Mouse (Mus musculus): ENCODE data around the gene Zfp429.
A peak's percentile ranks its signal among the peaks of the same experiment; 100 is the strongest.
"Not testable (repeated sequence)": the region's sequence is repeated elsewhere in the genome, so short reads cannot be mapped to it uniquely, and the experiment has no call there.

Gene Zfp429

DNA sequence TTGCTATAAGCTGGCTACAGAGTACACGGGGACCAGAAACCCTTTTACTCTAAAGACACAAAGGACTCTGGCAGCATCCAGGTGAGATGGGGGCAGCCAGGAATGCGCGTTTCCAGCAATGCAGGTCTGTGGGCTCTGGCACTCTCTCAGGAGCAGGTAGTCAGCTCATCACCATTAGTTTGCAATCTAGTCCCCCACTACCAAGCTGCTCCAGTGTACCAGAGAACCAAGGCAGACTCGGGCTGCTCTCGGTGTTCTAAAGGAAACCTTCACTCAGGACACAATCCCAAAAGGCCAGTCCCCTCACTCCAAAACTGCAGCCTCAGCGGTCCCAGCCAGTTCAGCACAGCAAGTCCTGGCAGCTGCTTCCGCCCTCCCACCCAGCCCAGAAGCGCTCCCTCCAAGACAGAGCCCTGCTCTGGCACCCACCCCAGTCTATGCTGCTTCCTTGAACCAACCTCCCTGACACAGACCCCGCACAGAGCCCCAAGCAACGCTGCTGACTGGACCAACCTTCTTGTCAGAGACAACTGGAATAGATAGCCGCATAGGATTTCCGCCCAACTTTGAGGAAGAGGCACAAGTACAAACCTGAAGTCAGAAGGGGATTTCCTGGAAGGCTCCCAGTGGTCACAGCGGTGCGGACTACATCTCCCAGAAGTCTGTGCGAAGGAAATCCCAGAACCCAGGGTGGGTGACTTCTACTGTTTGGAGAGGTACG lies at the start of gene Zfp429:
Gene Zfp429 (minus strand): TSS at position 637 of the 721 bp plus-strand sequence.
- DNase-seq (ENCODE audit: low spot score in 2 of 2) = peak in 1 of 2 experiments; percentile 70

DNA sequence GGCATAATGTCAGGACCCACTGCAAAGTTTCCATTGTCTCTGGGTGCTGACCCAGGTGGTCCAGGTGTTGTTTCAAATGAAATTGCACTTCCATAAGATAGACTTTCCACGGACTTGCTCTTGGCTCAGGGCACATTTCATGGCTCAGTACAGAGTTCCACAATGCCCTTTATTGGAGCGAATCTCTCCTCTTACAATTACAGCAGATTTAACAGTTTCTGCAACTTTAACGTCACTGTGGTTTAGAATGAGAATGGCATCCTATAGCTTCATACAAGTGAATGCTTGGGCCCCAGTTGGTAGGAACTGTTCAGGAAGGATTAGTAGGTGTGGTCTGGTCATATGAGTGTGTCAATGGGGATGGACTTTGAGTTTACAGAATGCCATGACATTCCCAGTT lies 37.5 kb upstream of the Zfp429 start:
- not testable (repeated sequence) for DNase-seq (ENCODE audit: low spot score in 2 of 2)

DNA sequence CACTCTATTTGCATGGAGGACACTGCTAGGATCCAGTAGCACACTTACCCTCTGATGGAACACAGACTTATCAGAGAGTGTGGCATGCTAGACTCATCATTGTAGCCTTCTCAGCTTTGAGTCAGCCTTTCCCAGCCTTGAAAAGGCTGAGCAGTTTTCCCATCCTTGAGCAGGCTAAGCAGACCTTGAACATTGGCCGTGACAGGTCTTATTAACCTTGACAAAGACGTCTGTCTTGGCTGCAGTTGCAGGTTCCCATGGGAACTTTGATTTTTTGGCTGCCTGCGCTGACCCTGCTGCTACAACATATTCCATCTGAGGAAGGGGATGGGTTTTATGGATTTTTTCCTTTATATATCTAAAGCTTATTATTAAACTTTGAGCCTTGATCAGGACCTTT lies 28.5 kb upstream of the Zfp429 start:
- no peak for DNase-seq (ENCODE audit: low spot score in 2 of 2)

DNA sequence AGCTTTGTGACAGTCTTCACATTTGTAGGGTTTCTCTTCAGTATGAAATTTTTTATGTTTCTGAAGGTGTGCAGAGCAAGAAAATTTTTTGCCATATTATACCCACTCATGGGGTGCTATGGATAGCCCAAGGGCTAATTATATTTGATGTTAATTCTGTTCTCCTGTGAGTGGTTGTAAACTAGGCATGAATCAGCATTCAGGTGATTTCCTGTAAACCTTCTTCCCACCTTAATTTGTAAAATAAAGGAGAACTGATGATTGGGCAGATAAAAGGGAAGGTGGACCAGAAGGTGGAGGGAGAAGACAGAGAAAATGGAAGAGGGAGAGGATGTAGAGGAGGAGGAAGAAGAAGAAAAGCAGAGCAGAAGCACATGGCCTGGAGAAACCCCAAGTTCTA lies 26.1 kb upstream of the Zfp429 start:
- DNase-seq (ENCODE audit: low spot score in 2 of 2) = not testable (repeated sequence)

DNA sequence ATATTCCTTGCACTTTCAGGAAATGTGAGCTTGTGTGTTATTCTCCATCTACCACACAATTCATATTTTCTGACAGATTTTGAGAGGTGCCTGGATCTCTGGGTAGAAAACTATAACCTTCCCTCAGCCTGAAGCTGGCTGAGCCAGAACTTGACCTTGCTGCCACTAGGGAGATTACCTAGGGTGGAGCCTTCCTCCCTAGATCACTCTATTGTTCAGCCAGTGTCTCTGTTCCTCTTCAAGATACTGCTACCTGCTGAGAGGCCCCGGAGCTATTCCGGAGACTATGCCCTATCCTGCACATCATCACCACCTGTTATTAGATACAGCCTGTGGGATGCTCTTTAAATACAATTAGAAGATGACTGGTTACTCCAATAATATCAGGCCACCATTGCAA lies 22.9 kb upstream of the Zfp429 start:
- DNase-seq (ENCODE audit: low spot score in 2 of 2) = not testable (repeated sequence)

DNA sequence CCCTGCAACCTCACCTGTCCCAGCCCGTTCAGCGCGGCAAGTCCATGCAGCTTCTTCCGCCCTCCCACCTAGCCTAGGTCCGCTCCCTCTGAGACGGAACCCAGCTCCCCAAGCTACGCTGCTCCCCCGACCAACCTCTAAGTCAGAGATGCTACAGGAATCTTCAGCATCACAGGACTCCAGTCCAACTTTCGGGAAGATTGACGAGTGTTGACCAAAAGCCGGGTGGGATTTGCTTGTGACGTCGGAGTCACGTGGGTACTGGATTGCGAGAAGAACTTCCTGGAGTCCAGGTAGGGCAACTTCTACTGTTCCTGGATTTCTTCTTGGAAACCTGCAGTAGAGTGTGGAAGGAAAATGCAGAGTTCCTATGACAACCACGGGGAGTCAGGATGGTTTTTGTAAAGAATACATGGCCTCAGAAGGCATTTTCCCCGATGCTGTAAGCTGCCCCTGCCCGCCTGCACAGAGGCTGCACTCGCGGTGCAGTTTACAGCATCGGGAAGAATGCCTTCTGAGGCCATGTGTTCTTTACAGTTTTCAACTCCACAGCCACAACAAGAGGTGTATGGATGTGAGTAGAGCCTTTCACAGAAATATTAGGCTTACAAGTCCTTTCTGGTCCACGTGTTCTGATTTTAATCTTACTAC lies 21.7 kb upstream of the Zfp429 start, which contains the start of gene Zfp459:
Gene Zfp459 (minus strand): TSS at position 212 of the 651 bp plus-strand sequence.
- DNase-seq (ENCODE audit: low spot score in 2 of 2) = peak in 1 of 2 experiments; percentile 23

DNA sequence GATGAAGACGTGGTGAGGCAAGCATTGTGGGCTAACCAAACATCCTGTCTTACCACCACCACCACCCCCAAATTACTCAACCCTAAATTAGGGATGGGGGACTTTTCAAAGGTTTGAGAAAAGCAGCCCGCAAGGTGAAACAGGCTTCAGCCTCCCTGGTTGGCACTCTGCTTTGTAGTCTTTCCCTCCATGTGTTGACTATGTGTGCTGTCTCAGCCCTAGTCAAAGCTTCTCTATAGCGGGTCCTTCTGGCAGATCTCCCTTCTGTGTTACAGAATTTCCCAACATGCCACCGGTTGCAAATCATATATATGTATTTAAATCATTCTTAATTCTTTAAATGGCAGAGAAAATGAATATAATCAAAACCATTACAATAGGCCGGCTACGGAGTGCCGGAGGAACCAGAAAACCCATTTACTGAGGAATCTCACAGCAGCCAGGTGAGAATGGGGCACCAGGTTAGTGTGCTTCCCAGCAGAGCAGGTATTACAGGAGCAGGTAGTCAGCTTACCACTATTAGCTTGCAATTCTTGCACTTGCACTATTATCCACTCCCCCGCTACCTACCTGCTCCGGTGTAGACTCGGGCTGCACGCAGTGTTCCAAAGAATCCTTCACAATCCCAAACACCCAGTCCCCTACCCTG lies 21.1 kb upstream of the Zfp429 start:
- peak in 1 of 2 experiments; percentile 2 for DNase-seq (ENCODE audit: low spot score in 2 of 2)

DNA sequence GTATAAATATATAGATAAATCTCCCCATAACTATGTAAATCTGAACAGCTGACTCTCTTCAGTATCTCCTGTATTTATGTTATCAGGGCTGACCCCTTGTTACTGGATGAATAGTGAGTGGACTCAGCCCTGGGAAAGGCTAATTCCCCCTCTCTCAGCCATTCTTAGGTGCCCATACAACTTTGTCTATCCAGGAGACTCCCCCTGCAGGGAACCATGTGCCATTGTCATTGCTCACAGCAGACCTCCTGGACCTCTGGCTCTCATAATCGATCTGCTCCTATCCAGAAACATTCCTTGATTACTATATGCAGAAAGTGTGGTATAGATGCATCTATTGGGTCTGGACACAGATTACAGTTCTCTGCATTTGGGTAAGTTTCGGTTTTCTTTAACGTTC lies 17.2 kb upstream of the Zfp429 start:
- no peak for DNase-seq (ENCODE audit: low spot score in 2 of 2)

DNA sequence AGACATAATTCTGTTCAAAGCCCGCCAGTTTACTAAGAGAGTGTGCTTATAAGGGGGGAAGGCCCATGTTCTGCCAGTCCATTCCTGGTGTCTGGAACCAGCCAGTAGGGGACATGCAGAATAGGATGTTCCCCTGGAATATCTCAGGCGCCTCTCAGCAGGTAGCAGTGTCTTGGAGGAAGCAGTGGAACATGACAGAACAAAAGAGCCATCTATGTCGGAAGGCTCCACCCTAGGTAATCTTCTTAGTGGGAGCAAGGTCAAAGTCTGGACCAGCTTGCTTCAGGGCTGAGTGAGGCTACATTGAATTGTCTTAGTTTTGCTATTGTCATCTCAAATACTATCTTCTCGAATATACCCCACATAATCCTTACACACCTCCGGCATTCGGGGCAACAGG lies 16.1 kb upstream of the Zfp429 start:
- DNase-seq (ENCODE audit: low spot score in 2 of 2) = no peak

DNA sequence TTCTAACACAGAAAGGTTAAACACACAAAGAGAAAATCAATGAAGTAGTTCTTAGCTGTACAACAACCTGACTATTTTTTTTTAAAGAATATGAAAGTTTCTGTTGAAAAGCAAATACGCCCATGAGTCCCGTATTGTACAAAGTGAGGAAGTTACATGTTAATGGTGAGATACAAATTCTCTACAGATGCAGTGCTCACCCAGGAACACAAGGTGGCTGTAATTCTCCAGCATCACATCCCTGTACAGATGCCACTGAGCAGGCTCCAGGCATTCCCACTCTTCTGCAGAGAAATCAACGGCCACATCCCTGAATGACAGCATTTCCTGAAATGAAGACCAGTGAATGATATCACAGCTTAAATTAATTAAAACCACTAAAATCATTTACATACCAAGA lies 14.0 kb upstream of the Zfp429 start:
- DNase-seq (ENCODE audit: low spot score in 2 of 2) = peak in 1 of 2 experiments; percentile 5

DNA sequence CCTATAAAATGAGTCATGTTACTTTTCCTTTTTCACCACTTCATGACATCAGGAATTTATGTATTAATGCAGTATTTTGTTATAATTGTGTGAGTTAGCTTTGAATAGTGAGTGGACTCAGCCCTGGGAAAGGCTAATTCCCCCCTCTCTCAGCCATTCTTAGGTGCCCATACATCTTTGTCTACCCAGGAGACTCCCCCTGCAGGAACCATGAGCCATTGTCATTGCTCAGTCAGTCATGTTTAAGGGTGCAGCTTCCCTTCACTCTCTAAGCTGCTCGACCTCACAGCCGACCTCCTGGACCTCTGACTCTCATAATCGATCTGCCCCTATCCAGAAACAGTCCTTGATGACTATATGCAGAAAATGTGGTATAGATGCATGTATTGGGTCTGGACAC lies 23.4 kb downstream of the Zfp429 start:
- DNase-seq (ENCODE audit: low spot score in 2 of 2) = not testable (repeated sequence)

DNA sequence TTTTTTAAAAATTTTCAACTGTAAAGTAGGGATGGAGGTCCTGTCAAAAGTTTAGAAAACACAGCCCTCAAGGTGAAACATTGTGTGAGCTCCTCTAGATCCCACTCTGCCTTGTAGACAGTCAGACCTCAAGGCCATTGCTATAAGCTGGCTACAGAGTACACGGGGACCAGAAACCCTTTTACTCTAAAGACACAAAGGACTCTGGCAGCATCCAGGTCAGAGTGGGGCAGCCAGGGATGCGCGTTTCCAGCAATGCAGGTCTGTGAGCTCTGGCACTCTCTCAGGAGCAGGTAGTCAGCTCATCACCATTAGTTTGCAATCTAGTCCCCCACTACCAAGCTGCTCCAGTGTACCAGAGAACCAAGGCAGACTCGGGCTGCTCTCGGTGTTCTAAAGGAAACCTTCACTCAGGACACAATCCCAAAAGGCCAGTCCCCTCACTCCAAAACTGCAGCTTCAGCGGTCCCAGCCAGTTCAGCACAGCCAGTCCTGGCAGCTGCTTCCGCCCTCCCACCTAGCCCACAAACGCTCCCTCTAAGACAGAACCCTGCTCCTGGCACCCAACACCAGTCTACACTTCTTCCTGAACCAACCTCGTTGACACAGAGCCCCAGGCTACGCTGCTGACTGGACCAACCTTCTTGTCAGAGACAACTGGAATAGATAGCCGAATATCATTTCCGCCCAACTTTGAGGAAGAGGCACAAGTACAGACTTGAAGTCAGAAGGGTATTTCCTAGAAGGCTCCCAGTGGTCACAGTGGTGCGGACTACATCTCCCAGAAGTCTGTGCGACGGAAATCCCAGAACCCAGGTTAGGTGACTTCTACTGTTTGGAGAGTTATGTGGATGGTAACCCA lies 24.3 kb downstream of the Zfp429 start, which contains the start of the genes Gm28041 and Zfp456:
Gene Gm28041 (minus strand): TSS at position 684 of the 862 bp plus-strand sequence.
Gene Zfp456 (minus strand): TSS at position 761 of the 862 bp plus-strand sequence.
- DNase-seq (ENCODE audit: low spot score in 2 of 2) = peak in 1 of 2 experiments; percentile 62

DNA sequence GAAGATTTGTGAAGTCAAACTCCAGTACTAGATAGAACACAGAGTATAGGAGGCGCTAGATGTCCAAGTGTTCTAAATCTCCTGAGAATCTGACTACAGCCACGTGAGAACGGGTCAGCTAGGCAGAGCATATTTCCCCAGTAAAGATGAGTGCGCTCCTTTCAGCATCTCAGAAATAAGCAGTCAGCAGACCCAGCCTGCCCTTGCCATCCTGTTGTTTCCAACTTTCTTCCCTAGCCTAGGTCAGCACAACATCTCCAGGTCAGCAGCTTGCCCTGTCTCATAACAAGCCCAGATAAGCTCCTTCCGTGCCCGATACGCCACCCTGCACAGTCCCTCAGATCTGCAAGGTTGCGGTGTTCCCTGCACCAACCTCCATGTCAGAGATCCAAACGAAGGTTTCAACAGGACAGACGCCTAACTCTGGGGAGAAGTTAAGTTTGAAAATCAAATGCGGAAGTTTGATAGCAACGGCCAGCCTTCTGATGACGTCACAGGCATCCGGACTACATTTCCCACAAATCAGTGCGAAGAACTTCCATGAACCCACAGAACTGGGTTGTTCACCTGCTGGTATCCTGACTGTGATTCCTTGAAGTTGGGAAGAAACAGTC lies 39.4 kb downstream of the Zfp429 start, which contains the start of the genes Gm28044 and Zfp953:
Gene Gm28044 (minus strand): TSS at position 406 of the 614 bp plus-strand sequence.
Gene Zfp953 (minus strand): TSS at position 475 of the 614 bp plus-strand sequence.
- peak; percentile 57 to 94 for DNase-seq (ENCODE audit: low spot score in 2 of 2)

DNA sequence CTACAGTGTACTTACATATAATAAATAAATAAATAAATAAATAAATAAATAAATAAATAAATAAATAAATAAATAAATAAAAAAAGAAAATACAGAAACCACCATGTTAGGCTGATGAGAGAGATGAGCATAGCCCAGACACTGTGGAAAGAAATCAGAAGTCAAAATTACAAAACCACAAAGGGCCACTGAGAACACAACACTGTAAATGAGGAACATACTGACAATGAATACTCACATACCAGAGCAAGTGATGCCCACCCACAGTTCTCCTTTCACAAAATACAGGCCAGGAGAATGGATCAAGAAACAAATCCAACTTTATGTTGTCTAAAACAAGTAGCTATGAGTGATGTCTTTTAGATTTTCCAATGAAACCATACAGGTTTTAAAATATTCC lies 47.8 kb downstream of the Zfp429 start:
- DNase-seq (ENCODE audit: low spot score in 2 of 2) = no peak

DNA sequence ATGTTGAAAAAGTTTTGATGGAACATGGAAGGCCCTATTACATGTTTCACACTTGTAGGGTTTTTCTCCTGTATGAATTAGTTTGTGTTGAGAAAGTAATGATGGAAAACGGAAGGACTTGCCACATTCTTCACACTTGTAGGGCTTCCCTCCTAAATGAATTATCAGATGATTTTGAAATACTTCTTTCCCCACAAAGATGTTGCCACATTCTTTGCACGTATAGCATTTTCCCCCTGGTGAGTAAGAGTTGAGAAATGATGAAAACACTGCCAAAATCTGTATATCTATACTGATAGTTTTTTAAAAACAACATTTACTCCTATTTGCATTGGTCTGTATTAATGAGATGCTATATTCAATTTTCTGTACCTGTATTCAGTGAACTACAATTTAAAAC lies 56.2 kb downstream of the Zfp429 start:
- DNase-seq (ENCODE audit: low spot score in 2 of 2) = no peak
